Mouse (Mus musculus) left cerebral cortex, postnatal 14 days (tissue): ENCODE measurements around the gene Hspa1b. TPM values are rescaled to one million over a fixed set of nuclear protein-coding genes. Genes with fewer than 3 reads are reported as not detected.
"Not testable (repeated sequence)": the region's sequence is repeated elsewhere in the genome, so short reads cannot be mapped to it uniquely, and the experiment has no call there.

Source experiments
- DNase-seq, 2 experiments: peaks; one replicate each; pipeline ENCODE4 v3.0.0; 2021 to 2022; ENCODE audit warnings: low spot score in 2 of 2, mixed read lengths in 1 of 2
- intact Hi-C: fragments of 180-260 bp; cut with DNase I; formaldehyde crosslinking; loops from one replicate; pipeline ENCODE4 v1.15.1; 2025
- total RNA-seq, 2 experiments: library from RNA; stranded (reverse); gene quantifications; 2 replicates each; pipeline ENCODE4 v1.2.3; 2021

Gene Hspa1b
- total RNA-seq, 2 experiments from 2014 or later = 3.3 to 3.5 TPM

GRCm38 (mm10) chr17:34960702-34961493 is 1.9 kb upstream of the Hspa1b start:
- no peak for DNase-seq
- intact Hi-C loops = no loop called here

- intact Hi-C loops = no loop called here
- no peak for DNase-seq
These were observed 960 bp upstream of the Hspa1b start for GRCm38 (mm10) chr17:34959881-34960515.

GRCm38 (mm10) chr17:34958734-34959129 is 306 bp downstream of the Hspa1b start:
- intact Hi-C loops = not testable (repeated sequence)

GRCm38 (mm10) chr17:34957966-34958365 is 1.1 kb downstream of the Hspa1b start:
- intact Hi-C loops, DNase-seq: not testable (repeated sequence)

More at GRCm38 (mm10) chr17:34958734-34959129, 306 bp downstream of the Hspa1b start:
- DNase-seq = not testable (repeated sequence)

GRCm38 (mm10) chr17:34957291-34957690 is 1.7 kb downstream of the Hspa1b start:
- intact Hi-C loops, DNase-seq: not testable (repeated sequence)

- DNase-seq = no peak
- intact Hi-C loops = no loop called here
These were observed 2.7 kb downstream of the Hspa1b start for GRCm38 (mm10) chr17:34956340-34956739.

- intact Hi-C loops = no loop called here
- no peak for DNase-seq
These were observed 3.2 kb downstream of the Hspa1b start for GRCm38 (mm10) chr17:34955884-34956283.

- DNase-seq = no peak
- intact Hi-C loops = no loop called here
These were observed 4.2 kb downstream of the Hspa1b start for GRCm38 (mm10) chr17:34954831-34955230.

GRCm38 (mm10) chr17:34953904-34954303 is 5.1 kb downstream of the Hspa1b start:
- DNase-seq = no peak
- intact Hi-C loops = loop anchor here (2.0 kb wide), 1 partner anchor 29 kb away; no protein-coding TSS in a partner anchor

- intact Hi-C loops = loop anchor here (2.0 kb wide), 1 partner anchor 30 kb away; no protein-coding TSS in a partner anchor
- no peak for DNase-seq
These were observed 5.8 kb downstream of the Hspa1b start for GRCm38 (mm10) chr17:34953258-34953657.

GRCm38 (mm10) chr17:34952378-34953040 is 6.5 kb downstream of the Hspa1b start:
- intact Hi-C loops = loop anchor here (2.0 kb wide), 1 partner anchor 30 kb away; no protein-coding TSS in a partner anchor
- DNase-seq = peak; percentile 80 to 81

GRCm38 (mm10) chr17:34951636-34952377 is 7.2 kb downstream of the Hspa1b start:
- intact Hi-C loops = loop anchor here (2.0 kb wide), 1 partner anchor 31 kb away; no protein-coding TSS in a partner anchor
- peak; percentile 47 to 62 for DNase-seq

GRCm38 (mm10) chr17:34950514-34951455 is 8.3 kb downstream of the Hspa1b start:
- intact Hi-C loops = no loop called here
- no peak for DNase-seq

GRCm38 (mm10) chr17:34949553-34949969 is 9.5 kb downstream of the Hspa1b start:
- DNase-seq = no peak
- intact Hi-C loops = loop anchor here (5.0 kb wide), 1 partner anchor 97 kb away; the partner anchor contains the start of genes Nelfe and Skiv2l

GRCm38 (mm10) chr17:34948721-34949552 is 10.1 kb downstream of the Hspa1b start:
- intact Hi-C loops = loop anchor here (5.0 kb wide), 1 partner anchor 97 kb away; the partner anchor contains the start of genes Nelfe and Skiv2l

GRCm38 (mm10) chr17:34947606-34948005 is 11.4 kb downstream of the Hspa1b start:
- no peak for DNase-seq
- intact Hi-C loops = loop anchor here (5.0 kb wide), 1 partner anchor 95 kb away; the partner anchor contains the start of genes Nelfe and Skiv2l

More at GRCm38 (mm10) chr17:34948721-34949552, 10.1 kb downstream of the Hspa1b start:
- DNase-seq = not testable (repeated sequence)
